Mouse (Mus musculus): ENCODE measurements around the gene Rab6a. TPM values are rescaled to one million over a fixed set of nuclear protein-coding genes. Genes with fewer than 3 reads are reported as not detected.
"Not testable (repeated sequence)": the region's sequence is repeated elsewhere in the genome, so short reads cannot be mapped to it uniquely, and the experiment has no call there.

Gene Rab6a
- total RNA-seq (2021), result 10 to 100 TPM; 74.1 to 82.7 TPM
- long read RNA-seq, experiment 1, transcript Rab6a-202 (8 exons, 3,110 nt), result minor isoform, 22 of 107 reads
- long read RNA-seq, experiment 1, transcript Rab6a-201 (8 exons, 3,214 nt), result major isoform, 50 of 107 reads
- long read RNA-seq, experiment 1, partial matches to known transcripts, result 35 of 107 reads
- long read RNA-seq, experiment 1, other reads (novel, unspliced or antisense), result 0 of 107 reads
- long read RNA-seq, experiment 2, transcript Rab6a-201 (8 exons, 3,214 nt), result major isoform, 14 of 28 reads
- long read RNA-seq, experiment 2, transcript Rab6a-202 (8 exons, 3,110 nt), result minor isoform, 10 of 28 reads
- long read RNA-seq, experiment 2, partial matches to known transcripts, result 4 of 28 reads
- long read RNA-seq, experiment 2, other reads (novel, unspliced or antisense), result 0 of 28 reads

DNA sequence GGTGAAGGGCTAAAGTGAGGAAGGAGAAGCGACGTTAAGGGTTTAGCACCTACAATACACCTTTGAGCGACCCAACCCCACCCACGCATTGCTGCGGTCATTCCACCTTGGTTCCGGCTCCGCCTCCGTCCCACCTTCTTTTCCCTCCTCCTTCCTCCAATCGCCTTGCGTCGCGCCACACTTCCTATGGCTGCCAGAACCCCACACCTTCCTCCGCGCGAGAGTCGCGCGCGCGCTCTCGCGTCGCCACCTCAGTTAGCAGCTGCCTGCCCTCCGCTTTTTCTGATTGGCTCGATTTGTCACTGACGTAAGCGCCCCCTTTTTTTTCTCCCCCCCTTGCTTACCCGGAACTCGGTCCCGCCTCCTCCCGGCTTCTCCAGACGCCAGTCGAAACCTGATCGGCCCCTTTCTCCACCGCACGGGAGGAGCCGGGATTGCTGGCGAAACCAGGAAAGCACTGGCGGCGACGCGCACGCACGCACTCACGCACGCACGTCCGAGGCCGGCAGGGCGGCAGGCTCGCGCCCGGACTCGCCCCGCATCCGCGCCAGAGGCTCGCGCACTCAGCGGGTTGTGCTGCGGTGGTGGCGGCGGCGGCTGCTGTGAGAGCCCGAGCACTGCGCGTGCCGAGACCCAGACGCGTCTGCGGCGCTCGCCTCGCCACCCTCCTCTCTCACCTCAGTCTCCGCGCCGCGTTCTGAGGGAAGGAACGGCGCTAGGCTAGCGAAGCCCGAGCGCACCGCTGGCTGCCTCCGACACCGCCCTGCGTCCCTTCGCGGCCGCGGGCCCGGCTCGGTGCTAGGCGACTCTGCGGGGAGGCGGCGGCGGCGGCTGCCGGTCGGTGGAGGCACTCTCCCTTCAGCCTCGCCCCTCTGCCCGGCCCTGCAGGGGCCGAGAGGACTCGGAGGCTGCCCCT, at the start of gene Rab6a:
Gene Rab6a, plus strand, starts transcription at position 197 of the 916 bp plus-strand sequence.
- peak; percentile 98 to 99 for DNase-seq

DNA sequence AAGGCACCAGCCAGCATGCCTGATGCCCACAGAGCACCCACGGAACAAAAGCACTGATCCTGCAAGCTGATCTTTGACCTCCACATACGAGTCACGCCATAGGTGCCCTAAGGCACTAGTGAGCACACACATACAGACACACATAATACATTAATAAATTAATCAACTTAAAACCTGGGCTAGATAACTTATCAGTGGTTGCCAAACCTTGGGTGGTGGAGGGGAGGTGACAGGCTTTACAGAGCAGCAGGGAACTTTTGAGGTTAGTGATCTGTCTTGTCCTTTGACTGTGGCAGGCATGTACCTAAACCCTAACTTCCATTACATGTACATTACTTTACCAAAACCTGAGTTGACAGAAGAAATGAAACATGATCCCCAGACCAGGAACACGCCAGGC, 47.9 kb upstream of the Rab6a start:
- no peak for DNase-seq

DNA sequence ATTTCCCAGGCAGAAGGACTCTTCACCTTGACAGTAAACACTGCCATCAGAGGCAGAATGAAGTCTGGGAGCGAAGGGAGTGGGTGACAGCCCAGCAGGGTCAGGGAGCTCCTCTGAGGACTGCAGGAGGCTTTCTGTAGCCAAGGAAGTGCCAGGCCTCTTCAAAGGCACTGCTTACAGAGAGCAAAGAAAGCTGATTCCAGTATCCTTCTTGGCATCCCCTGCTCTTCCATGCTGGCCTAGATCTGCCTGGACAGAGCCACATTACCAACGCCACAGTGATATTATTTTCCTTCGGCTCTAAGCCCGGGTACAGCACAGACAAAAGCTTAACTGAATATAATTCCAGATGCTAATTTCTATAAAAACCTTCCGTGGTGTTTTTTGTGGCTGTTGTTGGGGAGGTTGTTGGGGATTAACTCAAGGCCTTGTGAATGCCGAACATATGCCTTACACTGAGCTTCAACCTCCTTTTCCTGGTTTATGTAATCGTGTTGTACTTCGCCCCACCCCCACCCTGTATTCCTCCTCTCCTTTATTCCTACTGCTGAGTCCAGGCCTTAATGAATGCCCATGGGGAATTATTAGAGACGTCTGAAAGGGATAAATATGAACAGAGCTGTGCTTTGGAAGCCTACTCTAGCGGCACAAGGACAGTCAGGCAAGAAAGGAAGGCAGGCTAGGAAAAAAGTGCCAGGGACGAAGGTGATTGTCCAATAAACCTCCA, 45.2 kb upstream of the Rab6a start:
- DNase-seq, result no peak

DNA sequence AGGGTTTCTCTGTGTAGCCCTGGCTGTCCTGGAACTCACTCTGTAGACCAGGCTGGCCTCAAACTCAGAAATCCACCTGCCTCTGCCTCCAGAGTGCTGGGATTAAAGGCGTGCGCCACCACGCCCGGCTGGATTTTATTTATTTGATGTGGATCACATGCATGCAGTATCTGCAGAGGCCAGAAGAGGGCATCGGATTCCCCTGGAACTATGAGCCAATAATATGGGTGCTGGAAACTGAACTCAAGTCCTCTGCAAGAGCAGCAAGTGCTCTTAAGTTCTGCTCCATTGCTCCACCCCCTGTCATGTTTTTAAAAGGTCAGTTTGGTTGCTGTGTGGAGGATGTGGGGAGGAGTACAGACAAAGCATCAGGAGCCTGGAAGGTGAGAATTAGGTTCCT, 40.0 kb upstream of the Rab6a start:
- DNase-seq, result not testable (repeated sequence)

DNA sequence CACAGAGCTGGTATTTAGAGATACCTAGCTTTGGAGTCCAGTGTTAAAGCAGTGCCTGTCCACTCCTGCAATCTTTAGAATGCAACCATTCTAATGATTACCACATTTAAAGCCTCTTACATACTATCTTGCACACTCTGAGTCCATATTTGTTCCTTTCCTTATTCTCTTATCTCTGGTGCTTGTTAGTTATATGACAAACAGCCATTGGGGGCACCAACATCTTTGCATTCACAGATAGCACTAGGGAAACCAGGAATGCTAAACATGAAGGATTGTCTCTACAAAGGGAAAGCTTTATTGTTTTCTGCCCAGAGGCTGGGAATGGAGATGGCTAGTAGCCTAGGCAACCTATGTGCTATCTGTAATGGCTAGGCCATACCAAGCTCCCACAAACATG, 37.3 kb upstream of the Rab6a start:
- DNase-seq, result no peak

DNA sequence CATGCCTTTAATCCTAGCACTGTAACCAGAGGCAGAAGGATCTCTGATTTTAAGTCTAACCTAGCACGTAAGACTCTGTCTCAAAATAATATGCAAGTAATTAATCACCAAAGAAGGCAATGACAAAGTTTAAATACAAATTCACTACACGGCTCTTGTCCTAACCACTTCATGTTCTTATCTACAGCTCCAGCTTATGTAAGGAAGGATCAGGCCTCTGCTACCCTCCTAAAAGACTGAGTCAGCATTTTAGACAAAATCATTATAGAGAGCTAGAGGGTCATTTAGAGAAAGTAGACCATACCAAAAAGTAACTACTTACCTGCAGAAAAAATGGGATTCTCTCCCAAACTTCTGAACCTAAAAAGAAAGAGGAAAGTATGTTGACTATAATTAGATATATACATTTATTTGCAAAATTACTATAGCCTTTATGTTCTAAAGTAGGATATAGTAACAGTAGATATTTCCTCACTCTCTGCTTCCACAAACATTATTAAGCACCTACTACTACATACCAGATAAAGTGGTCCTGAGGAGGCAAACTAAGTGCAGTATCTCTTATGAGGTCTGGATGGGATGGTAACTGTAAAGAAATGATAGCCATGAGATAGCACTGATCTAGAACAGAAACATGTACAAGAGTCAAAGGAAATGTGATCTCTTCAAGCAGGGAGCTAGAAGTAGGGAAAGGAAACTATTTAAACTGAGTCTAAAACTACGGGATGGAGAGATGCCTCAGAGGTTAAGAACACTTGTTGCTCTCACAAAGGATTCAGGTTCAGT, 36.1 kb upstream of the Rab6a start:
- no peak for DNase-seq

DNA sequence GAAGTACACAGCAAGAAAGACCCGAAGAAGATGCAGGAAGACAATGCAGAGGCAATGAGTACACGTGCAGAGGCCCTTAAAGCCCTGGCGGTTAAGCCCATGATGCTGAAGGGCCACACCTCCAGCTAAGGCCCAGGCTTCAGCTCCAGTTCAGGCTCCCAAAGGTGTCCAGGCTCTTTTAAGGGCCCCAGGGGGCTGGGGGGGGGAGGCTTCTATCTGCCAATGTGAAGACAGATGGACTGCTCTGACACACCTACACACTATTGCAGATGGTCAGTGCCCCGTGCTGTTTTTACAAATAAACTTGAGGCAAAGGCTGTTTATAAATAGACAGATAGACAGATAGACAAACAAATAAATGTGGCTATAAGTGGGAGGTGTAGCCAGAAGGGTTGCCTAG, 35.1 kb upstream of the Rab6a start:
- DNase-seq, result no peak

DNA sequence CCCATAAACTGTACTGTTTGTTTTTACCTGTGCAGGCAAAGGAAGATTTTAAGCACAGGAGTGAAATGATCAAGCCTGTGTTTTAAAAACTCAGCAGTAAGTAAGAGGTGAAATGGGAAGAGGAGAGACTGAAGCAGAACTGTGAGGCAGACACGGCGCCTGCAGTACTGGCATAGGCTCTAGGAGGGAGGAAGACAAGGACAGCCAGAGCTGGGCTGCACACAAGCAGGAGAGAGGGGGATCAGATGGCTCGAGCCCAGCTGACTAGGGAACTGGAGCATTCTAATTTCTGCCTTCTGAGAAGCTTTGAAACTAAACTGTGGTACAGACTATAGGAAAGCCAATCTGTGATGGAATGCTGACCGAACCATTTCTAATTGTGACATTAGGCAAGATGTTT, 34.5 kb upstream of the Rab6a start:
- no peak for DNase-seq

DNA sequence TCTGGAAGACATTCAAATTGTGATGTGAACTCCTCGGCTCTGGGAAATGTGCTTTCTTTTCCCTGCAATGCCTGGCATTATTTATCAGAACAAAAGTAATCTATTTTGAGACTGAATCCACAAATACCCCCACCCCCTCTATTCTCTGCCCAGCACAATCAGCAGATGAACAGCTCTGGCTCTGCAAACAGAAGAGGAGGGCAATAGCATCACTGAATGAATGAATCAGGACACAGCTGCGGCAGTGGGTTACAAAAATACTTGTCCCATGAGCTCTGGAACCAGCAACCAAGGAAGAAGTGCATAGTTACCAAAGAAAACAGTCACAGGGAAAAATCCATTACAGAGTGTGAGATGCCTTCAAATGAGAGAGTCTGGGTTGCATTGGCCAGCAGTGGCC, 28.4 kb upstream of the Rab6a start:
- no peak for DNase-seq

DNA sequence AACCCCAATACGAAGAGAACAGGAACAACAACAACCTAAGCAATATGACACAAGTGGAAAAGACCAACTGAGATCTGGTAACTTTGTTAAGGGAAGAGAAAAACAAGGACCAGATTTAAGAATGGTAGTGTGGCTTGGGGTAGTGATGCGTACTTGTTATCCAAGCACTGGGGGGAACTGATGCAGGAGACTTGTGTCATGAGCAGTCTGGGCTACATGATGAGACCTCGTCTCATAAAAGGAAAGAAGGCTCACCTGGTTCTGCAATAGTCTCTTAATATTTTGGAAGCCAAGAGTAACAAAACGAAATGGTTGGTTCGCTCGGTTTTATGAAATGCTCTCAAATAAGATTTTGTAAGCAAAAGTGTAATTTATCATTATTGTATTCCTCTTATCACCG, 25.0 kb upstream of the Rab6a start:
- DNase-seq, result no peak

DNA sequence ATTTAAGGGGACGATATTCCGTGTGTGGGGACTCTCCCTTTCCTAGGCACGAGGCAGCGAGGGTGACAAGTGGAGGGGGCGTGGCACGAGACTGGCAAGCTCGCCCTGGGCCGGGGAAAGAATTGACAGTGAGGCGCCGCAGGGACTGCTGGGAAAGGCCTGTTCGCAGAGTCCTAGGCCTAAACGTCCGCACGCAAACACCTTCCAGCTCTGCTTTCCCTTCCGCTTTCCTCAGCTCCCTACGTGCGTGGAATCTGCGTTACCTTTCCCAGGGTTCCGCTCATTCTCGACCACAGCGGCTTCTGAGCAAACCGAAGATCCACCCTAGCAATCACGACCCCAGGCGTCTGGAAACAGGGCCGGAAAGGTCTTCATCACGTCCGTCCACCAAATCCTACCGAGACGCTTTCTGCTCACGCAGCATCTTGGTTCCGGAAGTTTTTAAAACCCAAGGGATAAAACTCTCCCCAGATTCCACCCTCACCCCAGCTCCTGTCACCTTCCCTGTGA, 24.4 kb upstream of the Rab6a start:
- DNase-seq, result peak; percentile 93

DNA sequence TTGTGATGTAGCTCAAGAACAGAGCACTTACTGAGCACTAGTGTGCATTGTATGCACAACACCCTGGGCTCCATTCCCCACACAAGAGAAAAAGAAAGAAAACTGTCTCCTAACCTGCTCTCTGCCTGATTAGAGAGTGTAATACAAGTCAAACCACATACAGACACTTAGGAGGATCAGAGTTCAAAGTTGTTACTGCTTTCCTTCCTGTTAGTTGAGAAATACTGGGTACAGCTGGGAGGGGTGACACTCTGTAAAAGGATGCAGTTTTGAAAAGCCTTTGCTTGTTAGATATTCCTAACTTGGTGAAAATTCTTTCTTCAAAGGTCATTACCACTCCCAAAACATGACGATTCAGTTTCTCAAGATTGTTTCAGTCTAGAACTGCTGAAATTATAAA, 17.4 kb upstream of the Rab6a start:
- no peak for DNase-seq

DNA sequence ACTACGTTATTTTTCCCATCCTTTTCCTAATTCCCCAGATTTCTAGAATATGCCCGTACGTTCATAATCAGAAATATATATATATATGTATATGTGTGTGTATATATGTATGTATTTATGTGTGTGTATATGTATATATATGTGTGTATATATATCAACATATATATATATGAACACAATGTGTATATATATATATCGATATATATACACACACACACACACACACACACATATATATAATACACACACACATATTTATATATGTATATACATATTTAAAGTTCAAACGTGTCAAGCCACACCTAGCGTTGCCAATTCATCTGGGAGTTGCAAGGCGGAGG, 16.7 kb upstream of the Rab6a start:
- no peak for DNase-seq

DNA sequence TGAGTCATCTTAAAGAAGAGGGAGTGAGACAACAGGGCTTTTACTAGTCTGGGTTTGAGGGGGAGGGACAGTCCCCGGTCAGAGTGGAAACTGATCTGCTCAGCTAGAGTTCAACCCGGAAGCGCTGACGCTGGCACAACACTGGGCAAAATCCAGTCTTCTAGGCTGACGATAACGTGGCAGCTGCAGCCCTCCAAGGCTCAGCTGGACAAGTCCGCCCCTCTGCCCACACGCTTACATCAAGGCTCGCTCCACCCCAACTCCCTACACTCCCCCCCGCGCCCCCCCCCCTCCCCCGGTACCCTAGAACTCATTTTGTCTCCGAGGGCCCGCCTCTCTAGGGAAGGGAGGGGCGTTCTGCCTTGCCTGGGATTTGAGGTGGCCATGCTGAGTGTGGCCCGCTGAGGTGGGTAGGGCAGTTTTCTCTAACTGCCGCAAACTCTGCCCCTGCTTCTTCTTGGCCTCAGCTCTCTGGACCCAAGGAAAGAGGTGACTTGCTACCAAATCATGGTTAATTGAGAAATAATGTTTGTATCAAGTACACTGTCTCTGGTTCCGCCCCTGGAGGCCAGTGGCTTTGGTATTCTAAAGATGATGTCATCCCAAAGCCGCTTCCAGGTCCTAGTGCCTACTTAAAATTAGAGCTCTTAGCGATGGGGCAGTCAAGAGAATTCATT, 16.2 kb upstream of the Rab6a start:
- DNase-seq, result peak; percentile 85 to 89

DNA sequence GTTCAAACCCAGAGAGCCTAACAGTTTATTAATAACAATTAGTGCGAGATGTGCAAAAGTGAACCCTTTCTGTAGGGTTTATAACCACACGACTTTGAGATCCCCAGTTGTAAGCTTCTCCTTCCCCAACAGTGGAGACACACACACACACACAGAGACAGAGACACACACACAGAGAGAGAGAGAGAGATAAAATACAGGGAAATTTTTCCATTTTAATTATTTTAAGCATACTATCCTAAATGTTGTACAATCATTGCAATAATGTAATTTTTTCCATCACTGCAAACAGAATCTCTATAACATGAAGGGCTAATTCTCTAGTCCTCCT, 15.7 kb upstream of the Rab6a start:
- DNase-seq, result no peak

DNA sequence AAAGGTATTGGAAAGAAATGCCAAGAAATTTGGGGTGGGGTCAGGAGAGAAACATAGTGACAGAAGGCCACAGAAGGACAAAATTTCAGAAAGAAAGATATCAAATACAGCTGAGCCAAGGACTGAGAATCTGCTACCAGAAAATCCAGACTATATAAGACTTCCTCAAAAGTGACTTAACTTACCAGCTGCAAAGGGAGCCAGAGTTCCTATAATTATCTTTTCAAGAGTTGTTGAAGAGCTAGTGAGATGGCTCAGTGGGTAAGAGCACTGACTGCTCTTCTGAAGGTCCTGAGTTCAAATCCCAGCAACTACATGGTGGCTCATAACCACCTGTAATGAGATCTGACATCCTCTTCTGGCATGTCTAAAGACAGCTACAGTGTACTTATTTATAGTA, 13.9 kb upstream of the Rab6a start:
- DNase-seq, result no peak

DNA sequence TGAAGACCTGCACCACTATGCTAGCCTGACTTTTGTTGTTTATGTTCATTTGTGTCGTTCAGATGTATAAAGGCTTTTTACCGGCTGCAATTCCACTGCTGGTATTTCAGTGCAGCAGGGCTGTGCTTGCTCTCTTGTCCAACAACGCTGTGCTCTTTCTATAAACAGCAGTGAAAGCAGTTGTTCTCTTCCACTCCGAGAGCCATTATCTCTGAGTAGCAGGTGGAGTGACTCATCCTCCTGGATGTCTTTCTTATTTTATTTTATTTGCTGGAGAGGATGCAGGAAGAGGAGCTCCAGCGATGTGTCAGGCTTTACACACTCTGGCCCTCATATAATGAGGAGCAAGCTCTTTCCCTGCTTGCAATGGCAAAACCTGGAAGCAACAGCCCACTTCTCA, 7.0 kb upstream of the Rab6a start:
- DNase-seq, result no peak

DNA sequence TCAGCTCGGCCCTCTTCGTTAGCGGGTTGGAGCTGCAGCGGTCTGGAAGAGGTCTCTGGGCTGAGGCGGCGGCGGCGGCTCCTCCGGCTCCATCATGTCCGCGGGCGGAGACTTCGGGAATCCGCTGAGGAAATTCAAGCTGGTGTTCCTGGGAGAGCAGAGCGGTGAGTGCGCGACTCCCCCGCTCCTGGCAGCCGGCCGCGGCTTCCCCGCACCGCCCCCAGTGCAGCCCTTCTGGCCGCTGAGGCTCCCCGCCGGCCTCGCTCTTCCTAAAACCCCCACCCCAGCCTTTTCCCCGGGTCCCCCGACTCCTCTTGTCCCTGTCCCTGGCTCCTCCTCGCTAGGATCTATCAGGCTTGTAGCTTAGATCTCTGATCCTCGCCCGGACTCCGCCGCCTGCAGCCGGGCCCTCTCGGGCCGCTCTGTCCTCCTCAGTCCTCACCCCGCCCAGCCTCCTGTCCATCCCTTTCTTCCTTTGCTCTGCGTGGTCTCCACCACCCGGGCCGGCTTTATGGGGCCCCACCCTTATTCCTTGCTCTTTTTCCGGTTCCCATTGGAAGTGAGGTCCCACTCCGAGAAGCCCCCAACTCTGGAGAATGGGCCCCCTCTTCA, 1.0 kb downstream of the Rab6a start, which contains the start of gene Mrpl48:
Gene Mrpl48, minus strand, starts transcription at position 172 of the 612 bp plus-strand sequence.
- DNase-seq, result peak; percentile 62 to 75

DNA sequence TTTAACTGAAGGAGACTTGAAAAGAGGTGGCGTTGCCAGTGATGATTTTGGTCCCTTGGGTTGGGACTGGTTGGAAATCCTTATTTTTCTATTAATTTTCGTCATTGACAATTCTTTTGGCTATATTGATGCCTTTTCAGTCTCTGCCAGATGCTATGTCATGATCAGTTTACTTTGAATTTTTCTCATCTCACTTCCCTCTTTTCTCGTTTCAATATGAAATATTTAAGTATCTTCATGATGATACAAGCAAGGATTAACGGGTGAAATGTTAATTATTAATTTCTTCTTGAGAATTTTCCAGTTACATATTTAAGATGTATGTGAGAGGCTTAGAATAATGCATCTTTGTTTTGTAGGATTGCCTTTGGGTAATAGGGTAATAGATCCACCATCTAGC, 1.7 kb downstream of the Rab6a start:
- no peak for DNase-seq

DNA sequence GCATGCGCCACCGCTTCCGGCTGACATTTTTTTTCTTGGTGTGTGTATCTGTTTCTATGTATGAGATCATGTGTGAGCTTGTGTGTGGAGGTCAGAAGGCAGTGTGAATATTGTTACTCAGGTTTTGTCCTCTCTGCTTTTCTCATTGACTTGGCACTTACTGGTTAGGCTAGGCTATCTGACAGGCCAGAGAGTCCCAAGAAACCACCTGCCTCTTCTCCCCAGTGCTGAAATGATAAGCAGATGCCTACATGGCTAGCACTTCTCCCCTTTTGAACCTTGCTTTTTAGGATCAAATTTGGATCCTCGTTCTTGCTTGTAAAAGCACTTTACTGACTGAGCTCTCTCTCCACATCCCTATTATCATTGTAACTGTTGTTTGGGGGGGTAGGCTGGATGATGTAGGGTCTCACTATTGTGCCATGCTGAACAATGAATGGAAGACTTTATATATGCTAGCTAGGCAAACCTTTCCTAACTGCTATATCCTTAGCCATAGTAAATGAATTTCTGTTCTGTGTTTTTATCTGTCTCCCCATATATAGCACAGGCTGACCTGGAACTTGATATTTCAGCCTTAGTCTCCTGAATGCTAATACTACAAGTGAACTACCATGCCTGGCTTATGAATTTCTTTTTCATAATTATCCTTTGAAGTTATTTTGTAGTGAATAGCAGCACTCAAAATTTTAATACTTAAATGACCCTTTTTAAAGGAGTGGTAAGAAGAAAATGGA, 9.1 kb downstream of the Rab6a start:
- DNase-seq, result no peak

All from adrenal gland, postnatal 36 days (tissue).